Mouse (Mus musculus) G1E (cell line): ENCODE measurements around the gene Bola1.
A peak's percentile ranks its signal among the peaks of the same experiment; 100 is the strongest.

Source experiments
- CTCF ChIP-seq: IDR thresholded peaks from 2 replicates; pipeline ENCODE4 v1.5.1; 2012; ENCODE audit warnings: low read depth, low read length, inconsistent platforms, mixed read lengths
- GATA1 ChIP-seq: IDR thresholded peaks from 2 replicates; pipeline ENCODE4 v1.6.1; 2012; ENCODE audit warnings: borderline replicate concordance, low read length, inconsistent platforms, mixed read lengths
- GATA2 ChIP-seq: IDR thresholded peaks from 2 replicates; pipeline ENCODE4 v1.6.1; 2012; ENCODE audit warnings: low read depth, low read length, inconsistent platforms, borderline replicate concordance
- POLR2AphosphoS5 ChIP-seq: IDR thresholded peaks from 2 replicates; pipeline ENCODE4 v1.6.1; 2012; ENCODE audit warnings: low read depth, low read length, inconsistent platforms; ENCODE audit not compliant: insufficient replicate concordance
- TAL1 ChIP-seq: conservative IDR thresholded peaks from 2 replicates; pipeline ENCODE4 v1.6.1; 2012; ENCODE audit warnings: low read depth, low read length, inconsistent platforms, mixed read lengths

GRCm38 (mm10) chr3:96262979-96263550, 43.6 kb upstream of the Bola1 start, which contains the start of gene Hist2h4:
- TF ChIP-seq CTCF (no peak), POLR2AphosphoS5 (peak; percentile 95), GATA2 (no peak), GATA1 (no peak), TAL1 (peak; percentile 48; the same call in 1 of the 2 replicates)
